Mouse (Mus musculus): ENCODE data around the gene Abcb1a.
"Not testable (repeated sequence)": the region's sequence is repeated elsewhere in the genome, so short reads cannot be mapped to it uniquely, and the experiment has no call there.

The Abcb1a gene

GRCm38 (mm10) chr5:8732639-8733038 lies 72.8 kb downstream of the Abcb1a start:
- no peak for DNase-seq

- DNase-seq = not testable (repeated sequence)
These were observed 73.4 kb downstream of the Abcb1a start for GRCm38 (mm10) chr5:8733307-8733706.

- DNase-seq = no peak
These were observed 76.5 kb downstream of the Abcb1a start for GRCm38 (mm10) chr5:8736389-8736788.

GRCm38 (mm10) chr5:8737062-8737461 lies 77.2 kb downstream of the Abcb1a start:
- no peak for DNase-seq

- DNase-seq = not testable (repeated sequence)
These were observed 87.4 kb downstream of the Abcb1a start for GRCm38 (mm10) chr5:8747244-8747643.

GRCm38 (mm10) chr5:8772866-8773265 lies 113.0 kb downstream of the Abcb1a start:
- no peak for DNase-seq

GRCm38 (mm10) chr5:8778311-8778710 lies 118.4 kb downstream of the Abcb1a start:
- no peak for DNase-seq

GRCm38 (mm10) chr5:8778751-8779150 lies 118.9 kb downstream of the Abcb1a start:
- DNase-seq = no peak

- DNase-seq = no peak
These were observed 132.4 kb downstream of the Abcb1a start for GRCm38 (mm10) chr5:8792281-8792680.

All from cerebellum, postnatal 36 days (tissue).